Mouse (Mus musculus) liver, embryonic 16.5 days (tissue): ENCODE results near the gene Olfr288. TPM values are rescaled to one million over a fixed set of nuclear protein-coding genes. Genes with fewer than 3 reads are reported as not detected.
A peak's percentile ranks its signal among the peaks of the same experiment; 100 is the strongest.

Experiments
- ATAC-seq: fragments of 200-750 bp; cut with Nextera tagmentation; 2 replicates; pipeline ENCODE4 v1.8.0; 2017; ENCODE audit warnings: low read depth, mild to moderate bottlenecking, moderate number of reproducible peaks, moderate library complexity
- H3K27ac ChIP-seq: fragments of 300-500 bp; sonication (generic); 2 replicates; pipeline ENCODE4 v1.5.1; 2014; ENCODE audit warnings: mild to moderate bottlenecking, low read length
- H3K27me3 ChIP-seq: fragments of 300-500 bp; sonication (generic); 2 replicates; pipeline ENCODE4 v1.6.1; 2014; ENCODE audit warnings: low read depth, low read length, mixed read lengths; ENCODE audit not compliant: control insufficient read depth, insufficient read depth
- H3K36me3 ChIP-seq: fragments of 300-500 bp; sonication (generic); 2 replicates; pipeline ENCODE4 v1.6.1; 2014; ENCODE audit warnings: mild to moderate bottlenecking; ENCODE audit not compliant: control insufficient read depth, insufficient read depth
- H3K4me1 ChIP-seq: fragments of 300-500 bp; sonication (generic); 2 replicates; pipeline ENCODE4 v1.6.1; 2014; ENCODE audit warnings: low read depth, low read length, mixed read lengths; ENCODE audit not compliant: control insufficient read depth
- H3K4me2 ChIP-seq: fragments of 300-500 bp; sonication (generic); 2 replicates; pipeline ENCODE4 v1.6.1; 2014; ENCODE audit warnings: low read depth, low read length, mixed read lengths
- H3K4me3 ChIP-seq: fragments of 300-500 bp; sonication (generic); 2 replicates; pipeline ENCODE4 v1.5.1; 2014; ENCODE audit warnings: low read depth, mild to moderate bottlenecking, low read length
- H3K9ac ChIP-seq: fragments of 300-500 bp; sonication (generic); 2 replicates; pipeline ENCODE4 v1.6.1; 2014; ENCODE audit warnings: low read depth, low read length
- H3K9me3 ChIP-seq: fragments of 300-500 bp; sonication (generic); replicated peaks from 2 replicates; pipeline ENCODE4 v1.6.1; 2016; ENCODE audit warnings: low read length; ENCODE audit not compliant: control insufficient read depth
- WGBS: fragments of 180-500 bp; shearing (Covaris S2); extraction: QIAGEN DNeasy Blood & Tissue Kit; methylation state at CpG from one replicate; pipeline ENCODE4 v1.1.7; 2014; ENCODE audit not compliant: insufficient replicate concordance; 5-methylcytosine and 5-hydroxymethylcytosine counted together
- polyA plus RNA-seq: library from polyadenylated mRNA; unstranded; fragments of >200 nt; fragmentation: Nextera tagmentation; extraction: Ambion mirVana; gene quantifications from 2 replicates; pipeline ENCODE4 v1.2.1, GENCODE M21; 2015

Gene Olfr288
- polyA plus RNA-seq, 1 experiment from 2014 or later, result not detected

DNA sequence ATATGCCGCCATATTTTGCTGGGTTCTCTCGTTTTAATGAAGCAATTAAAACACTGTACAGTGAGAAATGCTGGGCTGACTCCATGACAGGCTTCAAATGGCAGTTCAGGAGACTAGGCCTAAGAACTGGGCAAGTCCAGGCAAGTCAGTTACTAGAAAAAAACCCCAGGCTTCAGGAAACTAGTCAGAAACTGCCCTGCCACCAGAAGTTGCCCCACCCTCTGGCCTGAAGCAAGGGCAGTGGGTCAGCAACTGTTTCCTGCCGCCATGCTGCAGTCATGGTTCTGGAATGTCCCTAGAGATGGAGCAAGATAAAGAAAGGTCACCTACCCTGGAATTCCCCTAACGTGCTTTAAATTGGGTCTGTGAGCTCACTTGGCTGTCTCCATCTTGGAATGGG, 39.4 kb downstream of the Olfr288 start:
- no peak overlapping the region for H3K4me3 ChIP-seq
- H3K9me3 ChIP-seq, result no peaks in the 10 kb centered on the region
- ATAC-seq, result no peak
- 53% methylated on average over 4 of the region's 4 CpGs for WGBS
- H3K27ac ChIP-seq, result no peak overlapping the region
- H3K27me3 ChIP-seq, result no peaks in the 10 kb centered on the region
- no peaks in the 10 kb centered on the region for H3K4me1 ChIP-seq
- no peaks in the 10 kb centered on the region for H3K36me3 ChIP-seq
- no peak overlapping the region for H3K9ac ChIP-seq
- no peak overlapping the region for H3K4me2 ChIP-seq

DNA sequence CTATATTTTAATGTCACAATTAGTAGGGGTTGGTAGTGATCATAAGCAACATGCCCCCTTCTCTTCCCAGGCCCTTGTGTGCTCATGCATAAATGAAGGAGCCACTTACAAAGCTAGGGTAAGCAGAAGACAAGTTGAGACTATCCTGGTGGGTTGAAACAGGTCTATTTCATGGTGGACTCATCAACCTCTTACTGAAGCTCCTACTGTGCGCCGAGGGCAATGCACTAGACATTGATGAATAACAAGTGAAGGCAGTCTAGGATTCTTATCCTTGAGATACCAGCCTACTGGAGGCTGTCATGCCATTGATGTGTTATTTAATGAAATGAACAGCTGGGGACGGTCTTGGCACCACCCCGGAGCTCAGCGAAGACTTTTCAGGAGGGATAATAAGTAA, 40.1 kb downstream of the Olfr288 start:
- ATAC-seq, result no peak
- Histone ChIP-seq H3K4me2 (no peak overlapping the region), H3K27ac (no peak overlapping the region), H3K36me3 (no peaks in the 10 kb centered on the region), H3K4me1 (no peaks in the 10 kb centered on the region), H3K9ac (no peak overlapping the region), H3K9me3 (no peaks in the 10 kb centered on the region), H3K27me3 (no peaks in the 10 kb centered on the region), H3K4me3 (no peak overlapping the region)
- 75% methylated on average over 5 of the region's 5 CpGs for WGBS

DNA sequence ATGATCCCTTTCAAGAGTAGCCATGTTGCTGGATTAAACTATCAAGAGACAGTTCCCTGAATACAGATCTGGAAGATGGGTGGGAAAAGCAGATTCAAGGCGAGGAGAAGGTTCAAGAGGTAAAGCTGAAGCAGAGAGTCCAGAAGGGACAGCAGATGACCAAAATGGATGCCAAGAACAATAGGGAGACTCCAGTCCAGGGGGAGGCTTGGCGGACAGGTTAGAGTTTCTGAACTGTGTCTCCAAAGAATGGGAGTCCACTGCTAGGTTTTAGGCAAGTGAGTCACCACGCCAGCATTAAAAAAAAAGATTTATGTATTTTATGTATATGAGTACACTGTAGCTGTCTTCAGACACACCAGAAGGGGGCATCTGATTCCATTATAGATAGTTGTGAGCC, 40.7 kb downstream of the Olfr288 start:
- Histone ChIP-seq H3K27ac (no peak overlapping the region), H3K9me3 (no peaks in the 10 kb centered on the region), H3K4me2 (no peak overlapping the region), H3K4me3 (no peak overlapping the region), H3K27me3 (no peaks in the 10 kb centered on the region), H3K36me3 (no peaks in the 10 kb centered on the region), H3K9ac (no peak overlapping the region), H3K4me1 (no peaks in the 10 kb centered on the region)
- no peak for ATAC-seq
- 61% methylated on average over 3 of the region's 3 CpGs for WGBS

DNA sequence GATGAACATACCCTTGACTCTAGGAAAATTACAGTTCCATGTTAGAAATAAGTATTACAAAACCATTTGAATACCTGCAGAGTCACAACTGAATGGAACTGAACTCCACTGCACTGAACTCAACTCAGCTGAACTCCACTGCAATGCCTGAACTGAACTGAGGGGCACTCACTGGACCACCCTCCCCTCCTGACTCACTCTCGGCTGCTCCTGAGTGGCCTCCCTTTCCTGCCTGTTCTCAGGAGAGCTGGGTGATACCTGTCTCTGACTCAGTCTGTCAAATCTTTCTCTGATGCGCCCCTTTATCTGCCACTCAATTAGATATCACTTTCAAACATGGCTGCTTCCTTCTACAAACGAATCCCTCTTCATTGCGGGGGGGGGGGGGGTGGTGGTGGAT, 41.2 kb downstream of the Olfr288 start:
- Histone ChIP-seq H3K27ac (no peak overlapping the region), H3K9ac (no peak overlapping the region), H3K4me1 (no peaks in the 10 kb centered on the region), H3K36me3 (no peaks in the 10 kb centered on the region), H3K4me3 (no peak overlapping the region), H3K27me3 (no peaks in the 10 kb centered on the region), H3K9me3 (no peaks in the 10 kb centered on the region), H3K4me2 (no peak overlapping the region)
- ATAC-seq, result no peak
- 45% methylated on average over 4 of the region's 4 CpGs for WGBS

GRCm38 (mm10) chr15:98153625-98154024, 41.7 kb downstream of the Olfr288 start:
- H3K27me3 ChIP-seq, result no peaks in the 10 kb centered on the region
- H3K9me3 ChIP-seq, result no peaks in the 10 kb centered on the region
- H3K4me3 ChIP-seq, result no peak overlapping the region
- no peak overlapping the region for H3K27ac ChIP-seq
- WGBS, result 34% methylated on average over 3 of the region's 3 CpGs
- H3K4me2 ChIP-seq, result no peak overlapping the region
- H3K4me1 ChIP-seq, result no peaks in the 10 kb centered on the region
- no peaks in the 10 kb centered on the region for H3K36me3 ChIP-seq
- H3K9ac ChIP-seq, result no peak overlapping the region
- no peak for ATAC-seq

- no peaks in the 10 kb centered on the region for H3K9me3 ChIP-seq
- no peaks in the 10 kb centered on the region for H3K4me1 ChIP-seq
- no peak overlapping the region for H3K4me2 ChIP-seq
- H3K27me3 ChIP-seq, result no peaks in the 10 kb centered on the region
- no peaks in the 10 kb centered on the region for H3K36me3 ChIP-seq
- no peak overlapping the region for H3K4me3 ChIP-seq
- 71% methylated on average over 7 of the region's 7 CpGs for WGBS
- H3K27ac ChIP-seq, result no peak overlapping the region
- ATAC-seq, result no peak
- H3K9ac ChIP-seq, result no peak overlapping the region
Measured at GRCm38 (mm10) chr15:98152916-98153315, 42.4 kb downstream of the Olfr288 start.

- Histone ChIP-seq H3K27ac (no peak overlapping the region), H3K9ac (no peak overlapping the region), H3K27me3 (no peaks in the 10 kb centered on the region), H3K36me3 (no peaks in the 10 kb centered on the region), H3K4me3 (no peak overlapping the region), H3K4me2 (no peak overlapping the region), H3K4me1 (peaks cover 11% of the 10 kb centered on the region), H3K9me3 (no peaks in the 10 kb centered on the region)
- ATAC-seq, result no peak
- 57% methylated on average over 10 of the region's 10 CpGs for WGBS
Measured at GRCm38 (mm10) chr15:98149166-98149602, 46.2 kb downstream of the Olfr288 start.

- Histone ChIP-seq H3K4me1 (peaks cover 11% of the 10 kb centered on the region), H3K27ac (no peak overlapping the region), H3K36me3 (no peaks in the 10 kb centered on the region), H3K9me3 (no peaks in the 10 kb centered on the region), H3K9ac (no peak overlapping the region), H3K27me3 (no peaks in the 10 kb centered on the region), H3K4me3 (no peak overlapping the region), H3K4me2 (no peak overlapping the region)
- no peak for ATAC-seq
- 80% methylated on average over 3 of the region's 3 CpGs for WGBS
Measured at GRCm38 (mm10) chr15:98148356-98148755, 47.0 kb downstream of the Olfr288 start.

DNA sequence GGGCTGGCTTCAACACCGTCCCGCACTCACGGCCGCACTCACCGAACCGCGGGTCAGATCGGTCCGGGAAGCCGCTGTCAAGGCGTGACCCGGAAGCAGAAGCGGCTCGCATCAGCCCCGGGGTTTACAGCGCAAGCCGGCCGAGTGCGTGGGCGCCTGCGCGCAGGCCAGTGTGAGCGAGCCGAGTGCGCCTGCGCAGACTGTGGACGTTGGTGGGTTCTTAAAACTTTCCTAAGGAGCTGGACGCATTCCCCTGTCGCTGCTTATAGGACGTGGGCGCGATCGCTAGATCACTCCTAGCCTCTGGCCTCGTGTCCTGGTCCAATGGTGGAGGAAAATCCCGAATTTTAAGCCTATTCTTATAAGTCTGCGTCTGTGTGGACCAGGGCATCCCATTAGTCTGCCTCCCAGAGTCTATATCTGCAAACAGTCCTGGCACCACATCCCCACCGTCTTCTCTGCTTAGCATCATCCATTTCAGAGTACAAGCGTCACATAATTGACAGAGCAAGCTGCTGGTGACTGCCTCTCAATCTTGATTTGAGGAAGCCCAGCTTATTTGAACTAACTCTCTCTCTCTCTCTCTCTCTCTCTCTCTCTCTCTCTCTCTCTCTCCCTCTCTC, 49.7 kb downstream of the Olfr288 start:
- ATAC-seq, result peak; percentile 98
- Histone ChIP-seq H3K36me3 (peaks cover 2% of the 10 kb centered on the region; the same call in 1 of the 2 replicates), H3K4me3 (peak overlapping the region; percentile 95), H3K9ac (peak overlapping the region; percentile 95), H3K27me3 (no peaks in the 10 kb centered on the region), H3K4me2 (peak overlapping the region; percentile 91), H3K27ac (peak overlapping the region; percentile 81), H3K4me1 (peaks cover 11% of the 10 kb centered on the region), H3K9me3 (no peaks in the 10 kb centered on the region)
- 1% methylated on average over 38 of the region's 38 CpGs for WGBS
